Mouse (Mus musculus) neural tube, embryonic 14.5 days (tissue): ENCODE results near the gene Celf3. TPM values are rescaled to one million over a fixed set of nuclear protein-coding genes. Genes with fewer than 3 reads are reported as not detected.

Experiments
- ATAC-seq: fragments of 200-750 bp; cut with Nextera tagmentation; 2 replicates; pipeline ENCODE4 v1.8.0; 2017; ENCODE audit warnings: low read depth, mild to moderate bottlenecking, moderate TSS enrichment, moderate library complexity
- H3K27ac ChIP-seq: fragments of 300-500 bp; sonication (generic); 2 replicates; pipeline ENCODE4 v1.5.1; 2014; ENCODE audit warnings: low read depth, mild to moderate bottlenecking, control low read depth, low read length, moderate library complexity, mixed read lengths
- H3K27me3 ChIP-seq: fragments of 300-500 bp; sonication (generic); 2 replicates; pipeline ENCODE4 v1.6.1; 2014; ENCODE audit warnings: low read length; ENCODE audit not compliant: control insufficient read depth, insufficient read depth
- H3K36me3 ChIP-seq: fragments of 300-500 bp; sonication (generic); 2 replicates; pipeline ENCODE4 v1.6.1; 2014; ENCODE audit warnings: low read length, mixed read lengths; ENCODE audit not compliant: control insufficient read depth, insufficient read depth
- H3K4me1 ChIP-seq: fragments of 300-500 bp; sonication (generic); 2 replicates; pipeline ENCODE4 v1.6.1; 2014; ENCODE audit warnings: low read length; ENCODE audit not compliant: control insufficient read depth, insufficient read depth
- H3K4me2 ChIP-seq: fragments of 300-500 bp; sonication (generic); 2 replicates; pipeline ENCODE4 v1.6.1; 2014; ENCODE audit warnings: mild to moderate bottlenecking, low read depth, low read length, control low read depth
- H3K4me3 ChIP-seq: fragments of 300-500 bp; sonication (generic); 2 replicates; pipeline ENCODE4 v1.5.1; 2014; ENCODE audit warnings: low read depth, low read length, control low read depth, mixed read lengths
- H3K9ac ChIP-seq: fragments of 300-500 bp; sonication (generic); replicated peaks from 2 replicates; pipeline ENCODE4 v1.6.1; 2014; ENCODE audit warnings: low read depth, mild to moderate bottlenecking, control low read depth, low read length, mixed read lengths
- H3K9me3 ChIP-seq: fragments of 300-500 bp; sonication (generic); 2 replicates; pipeline ENCODE4 v1.6.1; 2016; ENCODE audit warnings: low read length; ENCODE audit not compliant: control insufficient read depth
- WGBS: fragments of 180-500 bp; shearing (Covaris S2); extraction: QIAGEN DNeasy Blood & Tissue Kit; methylation state at CpG from one replicate; pipeline ENCODE4 v1.1.7; 2014; 5-methylcytosine and 5-hydroxymethylcytosine counted together
- polyA plus RNA-seq: library from polyadenylated mRNA; unstranded; fragments of >200 nt; fragmentation: Nextera tagmentation; extraction: Ambion mirVana; gene quantifications from 2 replicates; pipeline ENCODE4 v1.2.1, GENCODE M21; 2014

Celf3 gene
- polyA plus RNA-seq, 1 experiment from 2014 or later: 319 TPM

DNA sequence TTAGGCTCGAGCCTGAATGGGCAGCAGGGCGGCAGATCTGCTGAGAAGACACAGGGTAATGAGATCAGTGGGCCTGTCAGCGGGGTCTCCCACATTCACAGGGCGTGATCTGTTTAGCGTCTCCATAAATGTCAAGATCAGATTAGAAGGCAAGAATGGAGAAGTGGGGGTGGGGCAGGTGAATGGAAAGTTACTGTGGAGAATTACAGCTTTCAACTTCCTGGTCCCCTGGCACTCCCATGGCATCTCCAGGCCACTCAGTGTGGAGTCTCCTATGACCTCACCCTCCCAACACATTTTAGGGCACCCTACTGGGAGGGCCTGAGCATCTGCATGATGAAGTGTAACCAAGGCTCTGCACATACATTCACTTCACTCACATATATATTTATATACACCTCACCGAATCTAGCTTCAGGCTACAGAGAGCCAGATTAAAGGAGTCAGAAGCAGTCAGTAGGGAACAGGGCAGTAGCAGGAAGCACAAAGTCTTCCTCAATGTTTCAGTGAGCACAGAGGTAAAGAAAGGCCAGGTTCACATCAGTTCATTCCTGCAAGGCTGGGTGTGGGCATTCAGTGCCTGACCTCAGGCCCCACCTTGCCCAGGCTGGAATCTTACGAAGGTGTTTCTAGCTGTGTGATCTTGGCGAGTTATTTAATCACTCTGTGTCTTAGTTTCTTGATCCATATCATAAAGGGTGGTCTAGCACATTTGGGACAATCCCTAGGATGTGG lies 1.6 kb upstream of the Celf3 start:
- H3K36me3 ChIP-seq: peaks cover 3% of the 10 kb centered on the region; the same call in 1 of the 2 replicates
- H3K27ac ChIP-seq: 0 out of 2 replicates have a peak overlapping the region, but pooled peaks have one; percentile 12
- no peaks in the 10 kb centered on the region for H3K9me3 ChIP-seq
- H3K27me3 ChIP-seq: no peaks in the 10 kb centered on the region; the same call in 1 of the 2 replicates
- no peak overlapping the region for H3K4me3 ChIP-seq
- WGBS: 55% methylated on average over 8 of the region's 8 CpGs
- ATAC-seq: no peak
- no peak overlapping the region for H3K9ac ChIP-seq
- H3K4me1 ChIP-seq: peaks cover 21% of the 10 kb centered on the region
- H3K4me2 ChIP-seq: no peak overlapping the region

DNA sequence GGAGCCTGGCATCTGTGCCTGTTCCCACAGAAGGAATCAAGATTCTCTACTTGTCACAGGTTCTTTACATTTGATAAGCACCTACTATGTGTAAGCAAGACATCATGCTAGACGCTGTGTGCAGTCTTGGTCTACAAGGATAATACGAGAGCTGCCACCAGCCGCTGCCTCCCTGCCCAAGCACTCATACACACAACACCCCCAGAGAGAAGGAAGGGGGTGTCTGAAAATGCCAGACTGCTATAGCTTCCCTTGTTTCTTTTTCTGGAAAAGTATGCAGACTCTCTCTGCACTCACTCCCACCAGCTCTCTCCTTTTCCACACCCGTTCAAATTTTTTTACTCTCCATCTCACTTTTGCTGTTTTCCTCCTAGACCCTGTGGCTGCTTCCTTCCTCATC lies 651 bp upstream of the Celf3 start:
- H3K9ac ChIP-seq: peak overlapping the region; percentile 50
- peak overlapping the region; percentile 88 for H3K27ac ChIP-seq
- peaks cover 25% of the 10 kb centered on the region for H3K4me1 ChIP-seq
- H3K9me3 ChIP-seq: no peaks in the 10 kb centered on the region
- ATAC-seq: peak; percentile 25
- H3K36me3 ChIP-seq: peaks cover 6% of the 10 kb centered on the region; the same call in 1 of the 2 replicates
- H3K4me3 ChIP-seq: peak overlapping the region; percentile 63
- 26% methylated on average over 4 of the region's 4 CpGs for WGBS
- peak overlapping the region; percentile 57 for H3K4me2 ChIP-seq
- H3K27me3 ChIP-seq: no peaks in the 10 kb centered on the region; the same call in 1 of the 2 replicates

- Histone ChIP-seq H3K27me3 (no peaks in the 10 kb centered on the region; the same call in 1 of the 2 replicates), H3K9me3 (no peaks in the 10 kb centered on the region), H3K36me3 (peaks cover 6% of the 10 kb centered on the region; the same call in 1 of the 2 replicates), H3K27ac (peak overlapping the region; percentile 88), H3K4me2 (peak overlapping the region; percentile 57), H3K9ac (peak overlapping the region; percentile 88), H3K4me1 (peaks cover 35% of the 10 kb centered on the region), H3K4me3 (peak overlapping the region; percentile 63)
- 5% methylated on average over 9 of the region's 9 CpGs for WGBS
- peak; percentile 39 for ATAC-seq
Measured at GRCm38 (mm10) chr3:94478591-94479169, 585 bp downstream of the Celf3 start.

GRCm38 (mm10) chr3:94479564-94479963 lies 1.5 kb downstream of the Celf3 start:
- ATAC-seq: no peak
- H3K27ac ChIP-seq: 0 out of 2 replicates have a peak overlapping the region, but pooled peaks have one; percentile 88
- peak overlapping the region; percentile 63 for H3K4me3 ChIP-seq
- peak overlapping the region; percentile 88 for H3K9ac ChIP-seq
- peaks cover 44% of the 10 kb centered on the region for H3K4me1 ChIP-seq
- no peaks in the 10 kb centered on the region for H3K9me3 ChIP-seq
- WGBS: 10% methylated on average over 11 of the region's 11 CpGs
- no peaks in the 10 kb centered on the region; the same call in 1 of the 2 replicates for H3K27me3 ChIP-seq
- peak overlapping the region; percentile 57 for H3K4me2 ChIP-seq
- H3K36me3 ChIP-seq: peaks cover 6% of the 10 kb centered on the region; the same call in 1 of the 2 replicates

- ATAC-seq: no peak
- H3K27me3 ChIP-seq: no peaks in the 10 kb centered on the region; the same call in 1 of the 2 replicates
- no peaks in the 10 kb centered on the region for H3K9me3 ChIP-seq
- H3K4me1 ChIP-seq: peaks cover 52% of the 10 kb centered on the region
- peaks cover 10% of the 10 kb centered on the region; the same call in 1 of the 2 replicates for H3K36me3 ChIP-seq
- peak within 1 kb of the TSS; percentile 88 for H3K9ac ChIP-seq
- peak within 1 kb of the TSS; percentile 63 for H3K4me3 ChIP-seq
- 8% methylated on average over 16 of the region's 16 CpGs for WGBS
- peak within 1 kb of the TSS; percentile 57 for H3K4me2 ChIP-seq
- H3K27ac ChIP-seq: peak within 1 kb of the TSS; percentile 88; the same call in 1 of the 2 replicates
Measured at GRCm38 (mm10) chr3:94480291-94480884, 2.3 kb downstream of the Celf3 start, which contains the start of gene Riiad1. TSS of gene Riiad1 (minus strand) at chr3:94480341.

- no peak overlapping the region for H3K4me2 ChIP-seq
- H3K27me3 ChIP-seq: no peaks in the 10 kb centered on the region; the same call in 1 of the 2 replicates
- no peak overlapping the region for H3K9ac ChIP-seq
- WGBS: 83% methylated on average over 4 of the region's 4 CpGs
- H3K27ac ChIP-seq: no peak overlapping the region
- peaks cover 60% of the 10 kb centered on the region for H3K4me1 ChIP-seq
- no peak for ATAC-seq
- peaks cover 14% of the 10 kb centered on the region; the same call in 1 of the 2 replicates for H3K36me3 ChIP-seq
- H3K4me3 ChIP-seq: no peak overlapping the region
- H3K9me3 ChIP-seq: no peaks in the 10 kb centered on the region
Measured at GRCm38 (mm10) chr3:94481429-94481828, 3.3 kb downstream of the Celf3 start.

DNA sequence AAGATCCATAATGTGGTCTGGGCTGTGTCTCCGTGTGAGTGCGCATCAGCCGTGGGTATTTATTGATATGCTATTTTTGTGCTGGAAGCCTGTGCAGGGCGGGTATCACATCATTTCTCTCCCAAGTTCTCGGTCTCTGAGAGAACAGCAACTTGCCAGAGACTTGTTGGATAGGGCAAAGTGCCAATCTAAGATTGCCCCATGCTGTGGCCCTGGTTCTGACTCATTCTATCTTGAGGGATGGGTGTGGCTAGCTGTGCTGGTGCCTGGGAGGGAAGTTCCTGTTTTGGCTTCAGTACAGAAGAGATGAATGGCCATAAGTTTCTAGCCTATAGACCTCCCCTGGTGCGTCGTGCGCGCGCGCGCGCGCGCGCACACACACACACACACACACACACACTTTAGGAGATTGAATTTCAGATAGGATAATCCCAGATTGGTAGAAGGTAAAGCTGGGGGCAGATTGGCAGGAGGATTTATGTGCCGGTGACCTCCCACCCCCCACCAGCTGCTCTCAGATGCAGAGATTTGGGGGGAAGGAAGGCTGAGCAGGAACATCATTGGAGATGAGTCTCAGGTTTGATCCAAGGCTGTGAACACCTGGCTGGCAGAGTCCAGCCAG lies 4.8 kb downstream of the Celf3 start:
- no peak overlapping the region for H3K27ac ChIP-seq
- H3K4me1 ChIP-seq: peaks cover 57% of the 10 kb centered on the region
- H3K9ac ChIP-seq: no peak overlapping the region
- no peak overlapping the region; the same call in 1 of the 2 replicates for H3K4me2 ChIP-seq
- ATAC-seq: no peak
- H3K9me3 ChIP-seq: no peaks in the 10 kb centered on the region
- H3K36me3 ChIP-seq: peaks cover 26% of the 10 kb centered on the region
- 89% methylated on average over 17 of the region's 17 CpGs for WGBS
- H3K27me3 ChIP-seq: no peaks in the 10 kb centered on the region; the same call in 1 of the 2 replicates
- H3K4me3 ChIP-seq: no peak overlapping the region

- peaks cover 32% of the 10 kb centered on the region for H3K36me3 ChIP-seq
- no peaks in the 10 kb centered on the region for H3K9me3 ChIP-seq
- 0 out of 2 replicates have a peak overlapping the region, but pooled peaks have one; percentile 2 for H3K9ac ChIP-seq
- ATAC-seq: peak; percentile 90
- H3K27me3 ChIP-seq: no peaks in the 10 kb centered on the region
- peak overlapping the region; percentile 9; the same call in 1 of the 2 replicates for H3K4me3 ChIP-seq
- H3K4me2 ChIP-seq: peak overlapping the region; percentile 48
- peaks cover 57% of the 10 kb centered on the region for H3K4me1 ChIP-seq
- peak overlapping the region; percentile 83 for H3K27ac ChIP-seq
- 7% methylated on average over 20 of the region's 20 CpGs for WGBS
Measured at GRCm38 (mm10) chr3:94483790-94484439, 5.8 kb downstream of the Celf3 start.
